Mouse (Mus musculus) bone marrow macrophage, adult 2 months (primary cell): Measurements from ENCODE around the gene Susd4.

Experiments
- CTCF ChIP-seq: IDR thresholded peaks from 2 replicates; pipeline ENCODE4 v1.5.1; 2012; ENCODE audit warnings: low read depth, mild to moderate bottlenecking, low read length, moderate library complexity
- POLR2A ChIP-seq: IDR thresholded peaks from 2 replicates; pipeline ENCODE4 v1.6.1; 2012; ENCODE audit warnings: mild to moderate bottlenecking, low read depth, low read length, borderline replicate concordance

DNA sequence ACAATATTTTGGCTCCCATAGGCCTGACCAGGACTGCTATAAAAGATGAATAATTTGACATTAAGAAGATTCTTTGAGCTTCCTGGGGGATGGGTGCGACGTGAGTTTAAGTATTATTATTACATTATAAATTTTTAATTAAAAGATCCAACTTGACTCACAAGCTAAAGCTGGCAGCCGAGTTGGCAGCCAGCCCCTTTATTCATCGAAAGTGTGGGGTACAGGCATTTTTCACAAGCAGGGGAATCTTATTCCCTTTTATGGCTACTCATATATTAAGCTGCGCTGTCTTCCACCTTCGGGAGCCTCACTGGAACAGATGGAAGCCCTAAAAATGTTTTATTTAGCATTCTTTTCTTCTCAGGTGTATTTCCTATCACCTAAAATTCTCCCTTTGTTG lies 76.9 kb downstream of the Susd4 start:
- TF ChIP-seq POLR2A (no peak), CTCF (no peak)
